Mouse (Mus musculus): ENCODE data around the gene Ginm1. TPM values are rescaled to one million over a fixed set of nuclear protein-coding genes. Genes with fewer than 3 reads are reported as not detected.
"Not testable (repeated sequence)": the region's sequence is repeated elsewhere in the genome, so short reads cannot be mapped to it uniquely, and the experiment has no call there.

The Ginm1 gene
- total RNA-seq, 1 experiment, result 29.4 TPM

GRCm38 (mm10) chr10:7775421-7775820, 17.2 kb downstream of the Ginm1 start:
- no peaks in the 10 kb centered on the region; a peak in 1 of 4 replicates for H3K4me1 ChIP-seq (ENCODE audit: control insufficient read depth in 2 of 2, insufficient read depth in 2 of 2, low read length in 2 of 2, poor library complexity in 1 of 2)
- no peaks in the 10 kb centered on the region for H3K9me3 ChIP-seq (ENCODE audit: control insufficient read depth, insufficient read depth, low read depth, low read length)
- DNase-seq (ENCODE audit: low read depth, low spot score), result no peak
- no peak overlapping the region for H3K4me3 ChIP-seq (ENCODE audit: insufficient read depth in 1 of 2, low read depth in 1 of 2, low read length in 2 of 2, poor library complexity in 1 of 2, severe bottlenecking in 1 of 2)
- peaks cover 6% of the 10 kb centered on the region; the same call in 1 of the 2 replicates for H3K36me3 ChIP-seq (ENCODE audit: control insufficient read depth, insufficient read depth, low read length, poor library complexity, severe bottlenecking)
- TF ChIP-seq ZC3H11A (IDR thresholded peaks at IDR 0.05; ENCODE audit: borderline replicate concordance, low read depth, low read length), result no peak
- TF ChIP-seq HCFC1 (IDR thresholded peaks at IDR 0.05; ENCODE audit: borderline replicate concordance, insufficient read depth, low read length), result no peak
- TF ChIP-seq ZNF384 (IDR thresholded peaks at IDR 0.05; ENCODE audit: low read depth, low read length), result no peak
- TF ChIP-seq MAFK (IDR thresholded peaks at IDR 0.05; ENCODE audit: insufficient read depth, low read depth, low read length), result no peak
- TF ChIP-seq CHD2 (IDR thresholded peaks at IDR 0.05; ENCODE audit: low read depth, low read length), result no peak
- H3K27ac ChIP-seq (ENCODE audit: insufficient read depth, low read depth, low read length, poor library complexity, severe bottlenecking), result no peak overlapping the region
- in situ Hi-C loops (cut with MboI; ENCODE audit: low sequenced_read_pairs in 2 of 2, unreplicated experiment in 2 of 2), result no loop called here
- H3K9ac ChIP-seq (ENCODE audit: insufficient read depth, low read depth, low read length, poor library complexity, severe bottlenecking), result no peak overlapping the region

DNA sequence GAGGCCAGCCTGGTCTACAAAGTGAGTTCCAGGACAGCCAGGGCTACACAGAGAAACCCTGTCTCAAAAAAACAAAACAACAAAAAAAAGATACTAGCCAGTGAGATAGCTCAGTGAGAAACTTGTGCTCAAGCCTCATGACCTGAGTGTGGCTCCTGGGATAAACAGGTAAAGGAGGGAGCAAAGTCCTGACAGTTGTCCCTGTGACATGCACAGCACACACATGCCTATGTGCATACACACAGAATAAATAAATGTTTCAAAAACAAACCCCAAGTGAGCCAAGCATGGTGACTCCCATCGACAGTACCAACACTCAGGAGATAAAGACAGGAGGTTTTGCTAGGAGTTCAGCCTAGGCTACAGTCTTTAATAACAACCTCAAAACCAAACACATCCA, 19.9 kb downstream of the Ginm1 start:
- in situ Hi-C loops (cut with MboI; ENCODE audit: low sequenced_read_pairs in 2 of 2, unreplicated experiment in 2 of 2), result no loop called here
- Histone ChIP-seq H3K9me3 (ENCODE audit: control insufficient read depth, insufficient read depth, low read depth, low read length) (no peaks in the 10 kb centered on the region), H3K4me3 (ENCODE audit: insufficient read depth in 1 of 2, low read depth in 1 of 2, low read length in 2 of 2, poor library complexity in 1 of 2, severe bottlenecking in 1 of 2) (no peak overlapping the region), H3K9ac (ENCODE audit: insufficient read depth, low read depth, low read length, poor library complexity, severe bottlenecking) (no peak overlapping the region), H3K27ac (ENCODE audit: insufficient read depth, low read depth, low read length, poor library complexity, severe bottlenecking) (no peak overlapping the region), H3K4me1 (ENCODE audit: control insufficient read depth in 2 of 2, insufficient read depth in 2 of 2, low read length in 2 of 2, poor library complexity in 1 of 2) (no peaks in the 10 kb centered on the region), H3K36me3 (ENCODE audit: control insufficient read depth, insufficient read depth, low read length, poor library complexity, severe bottlenecking) (peaks cover 9% of the 10 kb centered on the region; the same call in 1 of the 2 replicates)
- TF ChIP-seq ZC3H11A (IDR thresholded peaks at IDR 0.05; ENCODE audit: borderline replicate concordance, low read depth, low read length) (no peak), MAFK (IDR thresholded peaks at IDR 0.05; ENCODE audit: insufficient read depth, low read depth, low read length) (no peak), ZNF384 (IDR thresholded peaks at IDR 0.05; ENCODE audit: low read depth, low read length) (no peak), HCFC1 (IDR thresholded peaks at IDR 0.05; ENCODE audit: borderline replicate concordance, insufficient read depth, low read length) (no peak)
- DNase-seq (ENCODE audit: low read depth, low spot score), result no peak

- peaks cover 9% of the 10 kb centered on the region; the same call in 1 of the 2 replicates for H3K36me3 ChIP-seq (ENCODE audit: control insufficient read depth, insufficient read depth, low read length, poor library complexity, severe bottlenecking)
- in situ Hi-C loops (cut with MboI; ENCODE audit: low sequenced_read_pairs in 2 of 2, unreplicated experiment in 2 of 2), result no loop called here
- no peak overlapping the region for H3K4me3 ChIP-seq (ENCODE audit: insufficient read depth in 1 of 2, low read depth in 1 of 2, low read length in 2 of 2, poor library complexity in 1 of 2, severe bottlenecking in 1 of 2)
- TF ChIP-seq ZNF384 (IDR thresholded peaks at IDR 0.05; ENCODE audit: low read depth, low read length), result no peak
- TF ChIP-seq MAFK (IDR thresholded peaks at IDR 0.05; ENCODE audit: insufficient read depth, low read depth, low read length), result no peak
- no peak for TF ChIP-seq HCFC1 (IDR thresholded peaks at IDR 0.05; ENCODE audit: borderline replicate concordance, insufficient read depth, low read length)
- no peaks in the 10 kb centered on the region for H3K4me1 ChIP-seq (ENCODE audit: control insufficient read depth in 2 of 2, insufficient read depth in 2 of 2, low read length in 2 of 2, poor library complexity in 1 of 2)
- H3K27ac ChIP-seq (ENCODE audit: insufficient read depth, low read depth, low read length, poor library complexity, severe bottlenecking), result no peak overlapping the region
- H3K9ac ChIP-seq (ENCODE audit: insufficient read depth, low read depth, low read length, poor library complexity, severe bottlenecking), result no peak overlapping the region
- DNase-seq (ENCODE audit: low read depth, low spot score), result no peak
- H3K9me3 ChIP-seq (ENCODE audit: control insufficient read depth, insufficient read depth, low read depth, low read length), result no peaks in the 10 kb centered on the region
Measured at GRCm38 (mm10) chr10:7772346-7772745, 20.3 kb downstream of the Ginm1 start.

DNA sequence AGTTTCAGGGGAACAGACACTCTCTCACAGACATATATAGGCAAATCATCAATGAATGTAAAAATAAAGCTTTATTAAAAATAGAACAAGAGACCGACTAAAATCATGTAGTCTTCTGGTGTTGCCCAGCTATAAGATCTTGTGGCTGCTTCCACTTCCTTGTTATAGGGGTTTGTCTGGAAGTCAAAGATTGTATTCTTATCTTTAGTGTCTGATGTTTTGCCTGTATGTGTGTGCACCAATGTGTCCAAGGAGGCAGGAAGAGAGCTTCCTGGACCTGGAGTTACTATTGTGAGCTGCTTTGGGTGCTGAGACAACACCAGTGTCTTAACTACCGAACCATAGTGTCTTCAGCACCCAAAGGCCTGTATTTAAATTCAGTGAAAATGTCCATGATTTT, 35.1 kb downstream of the Ginm1 start:
- DNase-seq (ENCODE audit: low read depth, low spot score), result no peak
- no peak overlapping the region for H3K9ac ChIP-seq (ENCODE audit: insufficient read depth, low read depth, low read length, poor library complexity, severe bottlenecking)
- no peak overlapping the region for H3K27ac ChIP-seq (ENCODE audit: insufficient read depth, low read depth, low read length, poor library complexity, severe bottlenecking)
- H3K36me3 ChIP-seq (ENCODE audit: control insufficient read depth, insufficient read depth, low read length, poor library complexity, severe bottlenecking), result peaks cover 21% of the 10 kb centered on the region
- no peak overlapping the region for H3K4me3 ChIP-seq (ENCODE audit: insufficient read depth in 1 of 2, low read depth in 1 of 2, low read length in 2 of 2, poor library complexity in 1 of 2, severe bottlenecking in 1 of 2)
- H3K4me1 ChIP-seq (ENCODE audit: control insufficient read depth in 2 of 2, insufficient read depth in 2 of 2, low read length in 2 of 2, poor library complexity in 1 of 2), result no peaks in the 10 kb centered on the region
- no peak for TF ChIP-seq HCFC1 (IDR thresholded peaks at IDR 0.05; ENCODE audit: borderline replicate concordance, insufficient read depth, low read length)
- TF ChIP-seq CHD2 (IDR thresholded peaks at IDR 0.05; ENCODE audit: low read depth, low read length), result no peak
- no peak for TF ChIP-seq ZNF384 (IDR thresholded peaks at IDR 0.05; ENCODE audit: low read depth, low read length)
- no peak for TF ChIP-seq MAFK (IDR thresholded peaks at IDR 0.05; ENCODE audit: insufficient read depth, low read depth, low read length)
- no peak for TF ChIP-seq ZC3H11A (IDR thresholded peaks at IDR 0.05; ENCODE audit: borderline replicate concordance, low read depth, low read length)
- in situ Hi-C loops (cut with MboI; ENCODE audit: low sequenced_read_pairs in 2 of 2, unreplicated experiment in 2 of 2), result no loop called here
- no peaks in the 10 kb centered on the region for H3K9me3 ChIP-seq (ENCODE audit: control insufficient read depth, insufficient read depth, low read depth, low read length)

- Histone ChIP-seq H3K4me3 (ENCODE audit: insufficient read depth in 1 of 2, low read depth in 1 of 2, low read length in 2 of 2, poor library complexity in 1 of 2, severe bottlenecking in 1 of 2) (no peak overlapping the region), H3K9ac (ENCODE audit: insufficient read depth, low read depth, low read length, poor library complexity, severe bottlenecking) (no peak overlapping the region), H3K4me1 (ENCODE audit: control insufficient read depth in 2 of 2, insufficient read depth in 2 of 2, low read length in 2 of 2, poor library complexity in 1 of 2) (no peaks in the 10 kb centered on the region), H3K27ac (ENCODE audit: insufficient read depth, low read depth, low read length, poor library complexity, severe bottlenecking) (no peak overlapping the region), H3K36me3 (ENCODE audit: control insufficient read depth, insufficient read depth, low read length, poor library complexity, severe bottlenecking) (peaks cover 31% of the 10 kb centered on the region), H3K9me3 (ENCODE audit: control insufficient read depth, insufficient read depth, low read depth, low read length) (no peaks in the 10 kb centered on the region)
- in situ Hi-C loops (cut with MboI; ENCODE audit: low sequenced_read_pairs in 2 of 2, unreplicated experiment in 2 of 2), result no loop called here
- no peak for DNase-seq (ENCODE audit: low read depth, low spot score)
- TF ChIP-seq HCFC1 (IDR thresholded peaks at IDR 0.05; ENCODE audit: borderline replicate concordance, insufficient read depth, low read length) (no peak), ZC3H11A (IDR thresholded peaks at IDR 0.05; ENCODE audit: borderline replicate concordance, low read depth, low read length) (no peak), ZNF384 (IDR thresholded peaks at IDR 0.05; ENCODE audit: low read depth, low read length) (no peak), CHD2 (IDR thresholded peaks at IDR 0.05; ENCODE audit: low read depth, low read length) (no peak), MAFK (IDR thresholded peaks at IDR 0.05; ENCODE audit: insufficient read depth, low read depth, low read length) (no peak)
Measured at GRCm38 (mm10) chr10:7748752-7749151, 43.9 kb downstream of the Ginm1 start.

GRCm38 (mm10) chr10:7745528-7745927, 47.1 kb downstream of the Ginm1 start:
- in situ Hi-C loops (cut with MboI; ENCODE audit: low sequenced_read_pairs in 2 of 2, unreplicated experiment in 2 of 2), result not testable (repeated sequence)

More at GRCm38 (mm10) chr10:7745528-7745927, 47.1 kb downstream of the Ginm1 start:
- not testable (repeated sequence) for H3K4me3 ChIP-seq (ENCODE audit: insufficient read depth in 1 of 2, low read depth in 1 of 2, low read length in 2 of 2, poor library complexity in 1 of 2, severe bottlenecking in 1 of 2); H3K9me3 ChIP-seq (ENCODE audit: control insufficient read depth, insufficient read depth, low read depth, low read length); DNase-seq (ENCODE audit: low read depth, low spot score); H3K27ac ChIP-seq (ENCODE audit: insufficient read depth, low read depth, low read length, poor library complexity, severe bottlenecking); H3K9ac ChIP-seq (ENCODE audit: insufficient read depth, low read depth, low read length, poor library complexity, severe bottlenecking); H3K4me1 ChIP-seq (ENCODE audit: control insufficient read depth in 2 of 2, insufficient read depth in 2 of 2, low read length in 2 of 2, poor library complexity in 1 of 2)
- peaks cover 37% of the 10 kb centered on the region for H3K36me3 ChIP-seq (ENCODE audit: control insufficient read depth, insufficient read depth, low read length, poor library complexity, severe bottlenecking)

Measured in ES-E14 (cell line).